Mouse (Mus musculus) C2C12 (cell line): ENCODE results near the gene Sod3.

ENCODE experiments used
- CEBPB ChIP-seq: IDR thresholded peaks from one replicate; pipeline ENCODE4 v1.6.1; 2011; ENCODE audit warnings: low read depth, mild to moderate bottlenecking, control low read depth, moderate library complexity
- CTCF ChIP-seq: IDR thresholded peaks from one replicate; pipeline ENCODE4 v1.5.1; 2011; ENCODE audit not compliant: control insufficient read depth, insufficient read depth, insufficient read length
- MAX ChIP-seq: IDR thresholded peaks from one replicate; pipeline ENCODE4 v1.6.1; 2011; ENCODE audit warnings: mild to moderate bottlenecking, control low read depth
- MYOD1 ChIP-seq: IDR thresholded peaks from one replicate; pipeline ENCODE4 v1.6.1; 2011; ENCODE audit warnings: low read depth; ENCODE audit not compliant: control insufficient read depth, insufficient read length

DNA sequence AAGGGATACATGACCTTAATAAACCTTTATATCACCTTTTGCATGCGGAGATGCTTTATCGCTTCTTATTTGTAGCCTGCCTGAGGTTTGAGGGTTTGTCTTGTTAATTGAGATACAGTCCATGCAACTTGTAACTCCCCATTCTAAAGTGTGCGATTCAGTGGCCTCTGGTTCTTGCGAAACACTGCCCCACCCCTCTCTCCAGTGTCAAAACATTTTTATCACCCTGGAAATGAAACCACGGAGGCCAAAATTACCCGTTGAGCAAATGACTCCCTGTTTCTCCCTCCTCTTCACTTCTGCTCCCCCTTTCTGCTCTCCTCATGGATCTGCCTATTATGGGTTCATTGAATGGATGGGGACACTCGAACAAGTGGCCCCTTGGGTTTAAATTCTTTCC, 8.0 kb upstream of the Sod3 start:
- TF ChIP-seq CTCF (no peak), CEBPB (peak; percentile 93), MYOD1 (no peak), MAX (no peak)
